Mouse (Mus musculus) MEL (cell line): ENCODE data around the gene Map10. TPM values are rescaled to one million over a fixed set of nuclear protein-coding genes. Genes with fewer than 3 reads are reported as not detected.

Source experiments
- DNase-seq: peaks from one replicate; pipeline ENCODE4 v3.0.0; 2011; ENCODE audit warnings: low read depth, low spot score
- H3K27ac ChIP-seq: 2 replicates; pipeline ENCODE4 v1.5.1; 2012; ENCODE audit warnings: low read depth, mild to moderate bottlenecking, control low read depth, low read length, moderate library complexity; ENCODE audit not compliant: control insufficient read depth
- H3K27me3 ChIP-seq, 2 experiments: fragments of 150-350 bp in 1 of 2; sonication (generic) in 1 of 2; 2 replicates each; pipeline ENCODE4 v1.6.1; 2012; ENCODE audit warnings: low read length in 2 of 2, mild to moderate bottlenecking in 2 of 2, improper control_type of control experiment in 1 of 2, moderate library complexity in 1 of 2; ENCODE audit not compliant: insufficient read depth in 2 of 2, control insufficient read depth in 1 of 2
- H3K36me3 ChIP-seq, 2 experiments: 2 replicates each; pipeline ENCODE4 v1.6.1; 2012 to 2014; ENCODE audit warnings: low read length in 2 of 2, improper control_type of control experiment in 1 of 2, inconsistent platforms in 1 of 2, mild to moderate bottlenecking in 1 of 2; ENCODE audit not compliant: insufficient read depth in 2 of 2, control insufficient read depth in 1 of 2
- H3K4me1 ChIP-seq, 2 experiments: fragments of 150-350 bp in 1 of 2; sonication (generic) in 1 of 2; 2 replicates each; pipeline ENCODE4 v1.6.1; 2012; ENCODE audit warnings: low read length in 2 of 2, improper control_type of control experiment in 1 of 2, mild to moderate bottlenecking in 1 of 2; ENCODE audit not compliant: insufficient read depth in 2 of 2, control insufficient read depth in 1 of 2
- H3K4me3 ChIP-seq, 2 experiments: fragments of 150-350 bp in 1 of 2; sonication (generic) in 1 of 2; 2 replicates each; pipeline ENCODE4 v1.5.1; 2012; ENCODE audit warnings: low read depth in 2 of 2, low read length in 2 of 2, mild to moderate bottlenecking in 2 of 2, moderate library complexity in 2 of 2, control low read depth in 1 of 2, improper control_type of control experiment in 1 of 2; ENCODE audit not compliant: control insufficient read depth in 1 of 2, insufficient read depth in 1 of 2
- H3K79me2 ChIP-seq: 2 replicates; pipeline ENCODE4 v1.6.1; 2012; ENCODE audit warnings: mild to moderate bottlenecking, low read length, moderate library complexity; ENCODE audit not compliant: control insufficient read depth, poor library complexity, insufficient read depth
- H3K9ac ChIP-seq: 2 replicates; pipeline ENCODE4 v1.6.1; 2012; ENCODE audit warnings: low read depth, mild to moderate bottlenecking, control low read depth, low read length, moderate library complexity; ENCODE audit not compliant: control insufficient read depth, poor library complexity, severe bottlenecking
- H3K9me3 ChIP-seq: fragments of 150-350 bp; sonication (generic); replicated peaks from 2 replicates; pipeline ENCODE4 v1.6.1; 2012; ENCODE audit warnings: mild to moderate bottlenecking, low read length, improper control_type of control experiment, moderate library complexity; ENCODE audit not compliant: insufficient read depth
- BHLHE40 ChIP-seq: IDR thresholded peaks from 2 replicates; pipeline ENCODE4 v1.6.1; 2012; ENCODE audit warnings: low read depth, mild to moderate bottlenecking, inconsistent platforms, low read length, improper control_type of control experiment, borderline replicate concordance
- CHD1 ChIP-seq: IDR thresholded peaks from 2 replicates; pipeline ENCODE4 v1.6.1; 2012; ENCODE audit warnings: low read depth, mild to moderate bottlenecking, inconsistent platforms, low read length, improper control_type of control experiment
- CHD2 ChIP-seq: IDR thresholded peaks from 2 replicates; pipeline ENCODE4 v1.6.1; 2011; ENCODE audit warnings: low read length, improper control_type of control experiment
- EP300 ChIP-seq, 2 experiments: IDR thresholded peaks; 2 replicates each; pipeline ENCODE4 v1.6.1; 2011; ENCODE audit warnings: improper control_type of control experiment in 2 of 2, low read length in 2 of 2, low read depth in 1 of 2, mild to moderate bottlenecking in 1 of 2
- ETS1 ChIP-seq: IDR thresholded peaks from 2 replicates; pipeline ENCODE4 v1.6.1; 2012; ENCODE audit warnings: low read depth, mild to moderate bottlenecking, inconsistent platforms, low read length, improper control_type of control experiment, moderate library complexity
- GABPA ChIP-seq: IDR thresholded peaks from 2 replicates; pipeline ENCODE4 v1.6.1; 2012; ENCODE audit warnings: low read depth, mild to moderate bottlenecking, inconsistent platforms, low read length, improper control_type of control experiment, moderate library complexity
- GATA1 ChIP-seq: IDR thresholded peaks from 2 replicates; pipeline ENCODE4 v1.6.1; 2011; ENCODE audit warnings: low read depth, low read length, improper control_type of control experiment
- KAT2A ChIP-seq: conservative IDR thresholded peaks from 2 replicates; pipeline ENCODE4 v1.6.1; 2012; ENCODE audit warnings: low read depth, low read length, improper control_type of control experiment, inconsistent platforms
- MAFK ChIP-seq: IDR thresholded peaks from 2 replicates; pipeline ENCODE4 v1.6.1; 2011; ENCODE audit warnings: low read depth, mild to moderate bottlenecking, low read length, improper control_type of control experiment, borderline replicate concordance
- MXI1 ChIP-seq: IDR thresholded peaks from 2 replicates; pipeline ENCODE4 v1.6.1; 2011; ENCODE audit warnings: mild to moderate bottlenecking, low read depth, low read length, improper control_type of control experiment
- MYB ChIP-seq: IDR thresholded peaks from 2 replicates; pipeline ENCODE4 v1.6.1; 2011; ENCODE audit warnings: mild to moderate bottlenecking, low read depth, low read length, improper control_type of control experiment
- NELFE ChIP-seq: IDR thresholded peaks from 2 replicates; pipeline ENCODE4 v1.6.1; 2011; ENCODE audit warnings: low read depth, low read length, improper control_type of control experiment
- NRF1 ChIP-seq: IDR thresholded peaks from 2 replicates; pipeline ENCODE4 v1.6.1; 2014; ENCODE audit warnings: low read depth, mild to moderate bottlenecking, inconsistent platforms, low read length, improper control_type of control experiment, moderate library complexity; ENCODE audit not compliant: poor library complexity, insufficient read depth, severe bottlenecking
- POLR2A ChIP-seq, 2 experiments: IDR thresholded peaks; 2 replicates each; pipeline ENCODE4 v1.6.1; 2011 to 2012; ENCODE audit warnings: low read length in 2 of 2, mild to moderate bottlenecking in 2 of 2, control low read depth in 1 of 2, improper control_type of control experiment in 1 of 2, low read depth in 1 of 2, moderate library complexity in 1 of 2; ENCODE audit not compliant: control insufficient read depth in 1 of 2, insufficient read depth in 1 of 2, poor library complexity in 1 of 2
- POLR2AphosphoS2 ChIP-seq: IDR thresholded peaks from 2 replicates; pipeline ENCODE4 v1.6.1; 2011; ENCODE audit warnings: low read length, improper control_type of control experiment
- POLR2AphosphoS5 ChIP-seq: IDR thresholded peaks from 2 replicates; pipeline ENCODE4 v1.6.1; 2012; ENCODE audit warnings: low read depth, borderline replicate concordance, mild to moderate bottlenecking, inconsistent platforms, low read length, moderate library complexity, mixed read lengths
- RAD21 ChIP-seq: IDR thresholded peaks from 2 replicates; pipeline ENCODE4 v1.6.1; 2011; ENCODE audit warnings: mild to moderate bottlenecking, low read depth, low read length, improper control_type of control experiment
- RCOR1 ChIP-seq: IDR thresholded peaks from 2 replicates; pipeline ENCODE4 v1.6.1; 2012; ENCODE audit warnings: low read depth, mild to moderate bottlenecking, inconsistent platforms, low read length, improper control_type of control experiment
- SIN3A ChIP-seq: IDR thresholded peaks from 2 replicates; pipeline ENCODE4 v1.6.1; 2012; ENCODE audit warnings: low read length, improper control_type of control experiment, inconsistent platforms
- SMC3 ChIP-seq: IDR thresholded peaks from 2 replicates; pipeline ENCODE4 v1.6.1; 2011; ENCODE audit warnings: low read depth, low read length, improper control_type of control experiment
- TAL1 ChIP-seq: IDR thresholded peaks from 2 replicates; pipeline ENCODE4 v1.6.1; 2012; ENCODE audit warnings: mild to moderate bottlenecking, inconsistent platforms, low read length, moderate library complexity, mixed read lengths
- TBP ChIP-seq: IDR thresholded peaks from 2 replicates; pipeline ENCODE4 v1.8.0; 2011; ENCODE audit warnings: low read depth, low read length, improper control_type of control experiment
- TCF12 ChIP-seq: IDR thresholded peaks from 2 replicates; pipeline ENCODE4 v1.6.1; 2014; ENCODE audit warnings: low read depth, mild to moderate bottlenecking, inconsistent platforms, low read length, improper control_type of control experiment, moderate library complexity
- UBTF ChIP-seq: IDR thresholded peaks from 2 replicates; pipeline ENCODE4 v1.6.1; 2012; ENCODE audit warnings: low read depth, mild to moderate bottlenecking, inconsistent platforms, low read length, improper control_type of control experiment, moderate library complexity, borderline replicate concordance; ENCODE audit not compliant: insufficient read depth
- USF2 ChIP-seq, 2 experiments: IDR thresholded peaks; 2 replicates each; pipeline ENCODE4 v1.6.1; 2011 to 2012; ENCODE audit warnings: improper control_type of control experiment in 2 of 2, low read length in 2 of 2, borderline replicate concordance in 1 of 2, inconsistent platforms in 1 of 2, low read depth in 1 of 2, mild to moderate bottlenecking in 1 of 2; ENCODE audit not compliant: insufficient read depth in 1 of 2
- ZC3H11A ChIP-seq: IDR thresholded peaks from 2 replicates; pipeline ENCODE4 v1.6.1; 2012; ENCODE audit warnings: low read depth, mild to moderate bottlenecking, inconsistent platforms, low read length, improper control_type of control experiment
- polyA plus RNA-seq, 2 experiments: library from polyadenylated mRNA; stranded (reverse) in 1 of 2; unstranded in 1 of 2; fragments of >175 nt in 1 of 2; fragments of >200 nt in 1 of 2; gene quantifications; 2 replicates each; pipeline versions ENCODE4 v1.2.1 to v1.2.4; 2012; ENCODE audit warnings: low replicate concordance in 2 of 2, low read depth in 1 of 2; ENCODE audit not compliant: insufficient read length in 2 of 2, insufficient read depth in 1 of 2, missing spikeins in 1 of 2
- total RNA-seq: library from RNA; depleted of rRNA; stranded (reverse); fragments of 300-350 nt; gene quantifications from 2 replicates; pipeline ENCODE4 v1.2.3, GENCODE M21; 2012

The Map10 gene
- total and polyA plus RNA-seq, 3 experiments = not detected

DNA sequence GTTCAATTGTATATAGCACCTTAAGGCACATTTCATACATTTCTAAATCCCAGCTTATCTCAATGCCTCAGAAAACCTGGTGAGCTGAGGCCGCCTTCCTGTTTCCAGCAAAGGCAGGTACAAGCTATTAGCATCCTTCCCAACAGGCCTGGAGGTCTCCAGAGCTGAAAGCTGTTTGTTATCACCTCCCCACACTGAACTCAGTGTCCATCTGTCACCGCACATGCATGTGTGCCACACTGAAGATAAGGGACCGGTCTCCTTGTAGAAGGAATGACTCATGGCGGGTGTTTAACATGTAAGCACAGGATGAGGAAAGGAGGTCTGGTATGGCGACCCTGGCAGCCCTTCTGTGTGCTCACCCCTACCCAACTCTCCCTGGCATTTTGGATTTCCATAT lies 41.9 kb downstream of the Map10 start:
- Histone ChIP-seq H3K27me3 (no peaks in the 10 kb centered on the region), H3K27ac (no peak overlapping the region), H3K4me1 (no peaks in the 10 kb centered on the region), H3K36me3 (no peaks in the 10 kb centered on the region), H3K79me2 (no peaks in the 10 kb centered on the region), H3K9ac (no peak overlapping the region), H3K9me3 (no peaks in the 10 kb centered on the region), H3K4me3 (no peak overlapping the region)
- TF ChIP-seq GATA1 (no peak), CHD1 (no peak), GABPA (no peak), UBTF (no peak), POLR2AphosphoS5 (no peak), TAL1 (no peak), CHD2 (no peak), BHLHE40 (no peak), NELFE (no peak), MYB (no peak), POLR2A (IDR thresholded peaks at IDR 0.05; ENCODE audit: control insufficient read depth in 1 of 2, insufficient read depth in 1 of 2, low read depth in 1 of 2, low read length in 2 of 2, poor library complexity in 1 of 2) (no peak), ETS1 (no peak), ZC3H11A (no peak), SMC3 (no peak), SIN3A (no peak), TCF12 (no peak), RAD21 (no peak), MAFK (no peak), NRF1 (no peak)
- no peak for DNase-seq

DNA sequence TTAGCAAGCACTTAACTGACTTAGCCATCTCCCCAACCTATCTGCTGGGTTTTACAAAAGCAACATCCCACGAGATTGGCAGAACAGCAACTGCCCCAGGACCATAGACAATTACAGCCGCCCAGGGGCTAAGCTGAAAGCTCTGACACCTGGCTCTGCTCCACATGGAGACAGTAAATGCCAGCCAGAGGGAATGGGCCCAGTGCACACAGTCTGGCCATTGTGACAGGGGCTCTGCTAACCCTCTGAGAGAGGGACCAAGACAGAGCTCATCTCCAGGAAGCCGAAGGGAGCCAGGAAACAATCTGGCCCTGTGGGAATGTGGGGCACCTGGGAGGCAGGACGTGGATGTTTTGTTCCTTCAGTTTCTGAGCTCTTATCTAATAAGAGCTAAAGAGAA lies 46.6 kb downstream of the Map10 start:
- no peak for DNase-seq
- Histone ChIP-seq H3K9me3 (no peaks in the 10 kb centered on the region), H3K79me2 (no peaks in the 10 kb centered on the region), H3K36me3 (no peaks in the 10 kb centered on the region), H3K4me1 (no peaks in the 10 kb centered on the region), H3K27ac (no peak overlapping the region), H3K4me3 (no peak overlapping the region), H3K27me3 (no peaks in the 10 kb centered on the region), H3K9ac (no peak overlapping the region)
- TF ChIP-seq NRF1 = no peak
- no peak for TF ChIP-seq TCF12
- no peak for TF ChIP-seq GATA1
- no peak for TF ChIP-seq EP300 (IDR thresholded peaks at IDR 0.05; ENCODE audit: low read depth in 1 of 2, low read length in 2 of 2)
- TF ChIP-seq MXI1 = no peak
- TF ChIP-seq ETS1 = no peak
- no peak for TF ChIP-seq USF2 (IDR thresholded peaks at IDR 0.05; ENCODE audit: borderline replicate concordance in 1 of 2, insufficient read depth in 1 of 2, low read depth in 1 of 2, low read length in 2 of 2)
- TF ChIP-seq BHLHE40 = no peak
- TF ChIP-seq RAD21 = no peak
- TF ChIP-seq TBP = no peak
- no peak for TF ChIP-seq MYB
- TF ChIP-seq POLR2AphosphoS2 = no peak
- TF ChIP-seq CHD1 = no peak
- TF ChIP-seq POLR2A (IDR thresholded peaks at IDR 0.05; ENCODE audit: control insufficient read depth in 1 of 2, insufficient read depth in 1 of 2, low read depth in 1 of 2, low read length in 2 of 2, poor library complexity in 1 of 2) = no peak
- TF ChIP-seq UBTF = no peak
- TF ChIP-seq SMC3 = no peak
- no peak for TF ChIP-seq KAT2A
- TF ChIP-seq RCOR1 = no peak
